Mouse (Mus musculus) kidney, adult 2 months (tissue): Measurements from ENCODE around the gene Celf2.

ENCODE experiments used
- CTCF ChIP-seq: fragments of 200-500 bp; conservative IDR thresholded peaks from 2 replicates; pipeline ENCODE4 v1.5.1; 2011; ENCODE audit warnings: low read depth, mild to moderate bottlenecking, control low read depth, low read length, moderate library complexity, mixed read lengths; ENCODE audit not compliant: insufficient read depth, insufficient read length
- POLR2A ChIP-seq: fragments of 200-500 bp; IDR thresholded peaks from one replicate; pipeline ENCODE4 v1.6.1; 2011; ENCODE audit warnings: low read depth, low read length, control low read depth

GRCm38 (mm10) chr2:7026737-7027136 is 482.6 kb downstream of the Celf2 start:
- no peak for TF ChIP-seq POLR2A
- no peak for TF ChIP-seq CTCF
